Mouse (Mus musculus) heart, embryonic 16.5 days (tissue): ENCODE measurements at regions not wholly inside any gene's neighbourhood (a gene's known extent, or its start where the extent isn't known, plus 50 kb on each side); places are given as distances from the start of the nearest gene placed in this dataset.

Source experiments
- ATAC-seq: fragments of 200-750 bp; cut with Nextera tagmentation; replicated peaks from 2 replicates; pipeline ENCODE4 v1.8.0; 2017; ENCODE audit warnings: moderate number of reproducible peaks; ENCODE audit not compliant: insufficient read depth, low FRiP score; ENCODE audit errors: extremely low read depth
- H3K27ac ChIP-seq: fragments of 300-500 bp; sonication (generic); 2 replicates; pipeline ENCODE4 v1.5.1; 2014; ENCODE audit warnings: mild to moderate bottlenecking, low read length, control low read depth, moderate library complexity
- H3K27me3 ChIP-seq: fragments of 300-500 bp; sonication (generic); 2 replicates; pipeline ENCODE4 v1.6.1; 2014; ENCODE audit warnings: low read length, mixed read lengths; ENCODE audit not compliant: control insufficient read depth, insufficient read depth
- H3K36me3 ChIP-seq: fragments of 300-500 bp; sonication (generic); 2 replicates; pipeline ENCODE4 v1.6.1; 2014; ENCODE audit not compliant: control insufficient read depth, insufficient read depth
- H3K4me1 ChIP-seq: fragments of 300-500 bp; sonication (generic); 2 replicates; pipeline ENCODE4 v1.6.1; 2014; ENCODE audit warnings: low read length, mixed read lengths; ENCODE audit not compliant: control insufficient read depth, insufficient read depth
- H3K4me2 ChIP-seq: fragments of 300-500 bp; sonication (generic); 2 replicates; pipeline ENCODE4 v1.6.1; 2014; ENCODE audit warnings: low read depth, mild to moderate bottlenecking, control low read depth, low read length
- H3K4me3 ChIP-seq: fragments of 300-500 bp; sonication (generic); 2 replicates; pipeline ENCODE4 v1.5.1; 2014; ENCODE audit warnings: mild to moderate bottlenecking, control low read depth, low read length
- H3K9ac ChIP-seq: fragments of 300-500 bp; sonication (generic); 2 replicates; pipeline ENCODE4 v1.6.1; 2014; ENCODE audit warnings: low read length, control low read depth
- H3K9me3 ChIP-seq: fragments of 300-500 bp; sonication (generic); replicated peaks from 2 replicates; pipeline ENCODE4 v1.6.1; 2016; ENCODE audit warnings: low read length; ENCODE audit not compliant: control insufficient read depth
- WGBS: fragments of 180-500 bp; shearing (Covaris S2); extraction: QIAGEN DNeasy Blood & Tissue Kit; methylation state at CpG from one replicate; pipeline ENCODE4 v1.1.7; 2014; 5-methylcytosine and 5-hydroxymethylcytosine counted together

DNA sequence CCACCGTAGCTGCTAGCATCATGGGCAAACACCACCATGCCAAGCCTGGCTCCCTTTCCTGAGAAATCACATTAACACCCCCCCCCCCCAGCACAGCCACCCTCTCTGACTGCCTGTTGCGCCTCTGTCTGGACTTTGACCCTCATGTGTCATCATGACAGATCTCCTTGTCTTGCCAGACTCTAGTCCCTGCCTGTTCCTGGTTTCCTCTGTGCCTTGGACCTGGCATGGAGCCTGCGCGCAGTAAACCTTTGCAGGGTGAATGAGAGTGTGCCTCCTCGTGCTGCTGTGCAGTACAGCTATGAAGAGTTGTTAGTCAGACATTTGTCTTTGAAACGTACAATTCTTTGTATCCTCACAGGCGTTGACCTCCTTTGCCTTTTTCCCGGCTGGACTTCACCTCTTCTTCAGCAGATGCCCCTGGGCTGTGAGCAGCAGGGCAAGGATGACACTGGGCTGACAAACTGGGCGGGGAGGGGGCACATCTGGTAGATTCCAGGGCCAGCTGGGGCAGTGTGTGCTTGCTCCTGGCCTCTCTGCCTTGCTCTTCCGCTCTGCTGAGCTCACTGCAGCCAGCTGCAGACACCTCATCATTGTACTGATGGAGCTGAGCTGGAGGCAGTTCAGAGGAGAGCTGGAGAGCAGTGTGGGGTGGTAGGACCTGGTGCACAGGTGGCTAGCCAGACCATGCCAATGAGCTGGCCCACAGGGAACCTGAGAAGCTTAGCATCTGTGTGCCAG, 134.2 kb upstream of the Pja1 start:
- peaks cover 9% of the 10 kb centered on the region for H3K27me3 ChIP-seq
- no peak overlapping the region for H3K27ac ChIP-seq

DNA sequence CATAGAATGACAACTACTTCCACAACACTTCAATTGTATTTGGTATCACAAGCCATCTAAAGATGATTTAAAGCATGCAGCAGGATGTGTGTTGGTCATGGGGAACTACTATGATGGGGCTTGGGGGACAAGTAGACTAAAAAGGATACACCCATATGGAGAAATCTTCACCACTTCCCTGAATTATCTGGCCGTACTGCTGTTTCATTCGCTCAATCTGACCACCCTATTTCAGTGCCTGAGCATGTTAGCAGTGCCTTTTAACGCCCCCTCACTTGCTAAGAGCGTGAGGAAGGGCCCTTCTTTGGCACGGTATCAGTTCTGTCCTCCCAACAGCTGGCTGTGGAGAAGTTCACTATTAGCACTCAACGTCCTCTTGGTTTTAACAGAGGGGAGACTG, 132.6 kb upstream of the Pja1 start:
- Histone ChIP-seq H3K9ac (no peak overlapping the region), H3K36me3 (no peaks in the 10 kb centered on the region), H3K27ac (no peak overlapping the region), H3K4me1 (no peaks in the 10 kb centered on the region), H3K9me3 (no peaks in the 10 kb centered on the region), H3K4me2 (no peak overlapping the region), H3K27me3 (peaks cover 2% of the 10 kb centered on the region; the same call in 1 of the 2 replicates), H3K4me3 (no peak overlapping the region)
- no peak for ATAC-seq
- 45% methylated on average over 6 of the region's 6 CpGs for WGBS

More for the DNA sequence above, 134.2 kb upstream of the Pja1 start:
- no peak overlapping the region for H3K4me2 ChIP-seq
- H3K36me3 ChIP-seq = no peaks in the 10 kb centered on the region
- 60% methylated on average over 10 of the region's 10 CpGs for WGBS
- H3K9me3 ChIP-seq = no peaks in the 10 kb centered on the region
- no peak overlapping the region for H3K9ac ChIP-seq
- H3K4me1 ChIP-seq = no peaks in the 10 kb centered on the region
- no peak for ATAC-seq
- no peak overlapping the region for H3K4me3 ChIP-seq

DNA sequence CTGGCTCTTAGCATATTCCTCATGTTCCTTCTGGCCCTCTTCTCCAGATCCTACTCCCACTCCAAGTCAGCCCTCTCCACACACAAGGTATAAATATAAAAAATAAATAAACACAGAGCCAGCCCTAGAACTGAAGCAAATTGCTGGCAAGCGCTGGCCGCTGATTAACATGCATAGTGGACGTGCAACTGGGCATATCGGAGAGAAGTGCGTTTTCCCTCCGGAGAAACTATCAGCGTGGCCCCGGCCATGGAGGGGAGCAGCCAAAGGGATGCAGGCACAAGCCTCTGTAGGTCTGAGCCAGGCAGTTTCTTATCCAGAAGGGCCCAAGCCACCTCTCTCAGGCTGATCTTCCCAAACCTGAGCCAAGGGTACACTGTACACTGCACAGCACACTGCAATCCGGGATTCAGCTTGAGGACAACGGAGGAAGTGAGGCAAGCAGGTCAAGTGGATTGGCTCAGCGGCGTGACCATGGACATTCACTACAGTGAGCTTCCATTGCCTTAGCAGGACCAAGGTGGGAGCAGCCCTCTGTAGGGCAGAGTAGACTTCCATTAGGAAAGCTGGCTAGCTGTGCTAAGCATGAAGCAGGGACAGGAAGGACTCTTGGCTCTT, 131.3 kb upstream of the Pja1 start:
- no peak for ATAC-seq
- 77% methylated on average over 12 of the region's 12 CpGs for WGBS

DNA sequence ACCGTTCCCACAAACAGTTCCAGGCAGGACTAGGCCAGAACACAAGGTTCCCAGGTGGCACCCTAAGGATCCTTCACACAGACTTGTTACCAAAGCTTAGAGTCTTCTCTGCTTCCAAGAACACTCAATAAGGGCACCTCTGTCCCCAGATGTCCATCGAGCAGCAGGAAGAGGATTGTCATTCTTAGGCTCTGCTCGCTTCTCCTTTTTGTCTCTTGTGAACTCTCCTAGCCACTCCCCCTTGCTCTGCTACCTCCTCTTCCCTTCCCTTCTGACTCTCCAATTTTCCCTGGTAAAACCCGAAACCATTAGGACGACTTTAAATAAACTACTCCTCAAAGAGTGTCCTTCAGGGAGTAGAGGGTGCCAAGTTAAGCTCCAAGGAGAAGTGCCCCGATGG, 124.4 kb upstream of the Pja1 start:
- Histone ChIP-seq H3K27ac (no peak overlapping the region), H3K9ac (no peak overlapping the region), H3K4me1 (no peaks in the 10 kb centered on the region), H3K9me3 (no peaks in the 10 kb centered on the region), H3K4me2 (no peak overlapping the region), H3K36me3 (no peaks in the 10 kb centered on the region), H3K27me3 (peaks cover 7% of the 10 kb centered on the region), H3K4me3 (no peak overlapping the region)
- WGBS = 73% methylated on average over 6 of the region's 6 CpGs
- no peak for ATAC-seq

More for the DNA sequence above, 131.3 kb upstream of the Pja1 start:
- Histone ChIP-seq H3K4me3 (no peak overlapping the region), H3K9me3 (no peaks in the 10 kb centered on the region), H3K27me3 (peaks cover 2% of the 10 kb centered on the region), H3K27ac (no peak overlapping the region), H3K9ac (no peak overlapping the region), H3K4me1 (no peaks in the 10 kb centered on the region), H3K4me2 (no peak overlapping the region), H3K36me3 (no peaks in the 10 kb centered on the region)

DNA sequence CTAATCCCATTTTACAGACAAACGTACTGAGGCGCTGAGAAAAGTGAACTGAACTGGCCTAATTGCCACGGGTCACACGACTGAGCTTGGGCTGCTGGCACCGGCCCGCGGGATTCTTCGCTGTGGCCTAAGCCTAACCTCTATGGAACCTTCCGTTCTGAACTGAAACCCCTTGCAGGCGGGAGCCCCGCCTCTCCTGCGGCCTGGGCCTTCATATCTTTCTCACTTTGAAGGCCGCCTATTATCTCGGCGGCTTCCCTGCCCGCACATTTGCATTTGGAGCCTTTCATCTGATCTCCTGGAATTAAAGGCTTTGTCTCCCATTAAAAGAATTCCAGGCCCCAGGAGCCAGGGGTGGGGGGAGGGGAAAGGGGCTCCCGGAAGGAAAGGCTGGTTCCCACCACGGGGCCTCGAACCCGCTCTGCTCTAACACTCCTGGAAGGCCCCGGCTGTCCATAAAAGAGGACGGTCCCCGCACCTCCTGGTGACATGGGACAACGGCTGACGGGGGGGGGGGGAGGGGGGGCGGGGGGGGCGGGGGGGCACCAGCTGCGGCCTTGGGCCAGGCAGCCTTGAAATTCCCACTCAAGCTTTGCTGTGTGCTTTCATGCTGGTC, 122.9 kb upstream of the Pja1 start:
- ATAC-seq = no peak
- Histone ChIP-seq H3K9me3 (no peaks in the 10 kb centered on the region), H3K4me1 (no peaks in the 10 kb centered on the region), H3K27me3 (peaks cover 7% of the 10 kb centered on the region), H3K9ac (no peak overlapping the region), H3K4me3 (no peak overlapping the region), H3K27ac (no peak overlapping the region), H3K4me2 (peak overlapping the region; percentile 29), H3K36me3 (no peaks in the 10 kb centered on the region)
- 25% methylated on average over 18 of the region's 28 CpGs for WGBS

DNA sequence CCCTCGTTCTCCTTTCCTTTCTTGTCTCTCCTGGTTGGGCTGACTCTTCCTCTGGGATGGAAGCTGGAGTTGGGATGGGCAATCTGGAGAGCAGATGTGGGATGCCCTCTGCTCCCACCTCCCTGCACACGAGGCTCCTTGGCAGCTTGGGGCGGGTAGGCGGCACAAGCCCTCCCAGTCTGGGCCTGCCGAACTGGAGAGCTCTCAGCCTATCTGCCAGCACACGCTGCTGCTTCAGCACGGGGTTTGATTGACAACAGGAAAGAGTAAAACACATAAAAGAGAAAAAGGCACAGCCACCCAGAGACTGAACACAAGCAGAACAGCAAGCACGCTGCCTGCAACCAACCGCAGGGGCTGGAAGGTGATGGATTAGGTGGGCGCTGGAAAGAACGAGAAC, 121.9 kb upstream of the Pja1 start:
- H3K4me1 ChIP-seq = no peaks in the 10 kb centered on the region
- no peak overlapping the region for H3K9ac ChIP-seq
- ATAC-seq = no peak
- no peak overlapping the region for H3K4me2 ChIP-seq
- peaks cover 7% of the 10 kb centered on the region; the same call in 1 of the 2 replicates for H3K27me3 ChIP-seq
- H3K9me3 ChIP-seq = no peaks in the 10 kb centered on the region
- H3K4me3 ChIP-seq = no peak overlapping the region
- H3K27ac ChIP-seq = no peak overlapping the region
- 56% methylated on average over 11 of the region's 11 CpGs for WGBS
- no peaks in the 10 kb centered on the region for H3K36me3 ChIP-seq

DNA sequence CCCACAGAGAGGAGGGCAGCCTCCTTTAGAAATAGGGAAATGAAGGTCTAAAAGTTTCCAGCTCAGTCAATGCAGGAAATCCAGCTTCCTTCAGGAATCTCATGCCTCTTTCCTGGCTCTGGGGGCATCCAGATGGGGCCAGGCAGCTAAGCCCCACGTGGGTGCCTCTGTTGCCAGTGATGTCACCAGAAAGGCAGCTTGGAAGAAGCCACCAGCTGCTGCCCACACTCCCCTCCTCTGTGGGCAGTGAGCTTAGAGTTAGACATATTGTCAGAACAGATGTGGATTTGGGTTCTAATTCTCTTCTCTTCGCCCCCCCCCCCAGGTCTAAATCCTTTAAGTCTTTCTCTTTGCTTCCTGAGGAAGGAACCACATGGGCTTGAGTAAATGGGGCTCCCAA, 116.2 kb upstream of the Pja1 start:
- Histone ChIP-seq H3K27me3 (peaks cover 6% of the 10 kb centered on the region; the same call in 1 of the 2 replicates), H3K27ac (no peak overlapping the region), H3K36me3 (no peaks in the 10 kb centered on the region), H3K4me1 (no peaks in the 10 kb centered on the region), H3K4me2 (no peak overlapping the region), H3K4me3 (no peak overlapping the region), H3K9ac (no peak overlapping the region), H3K9me3 (0 out of 2 replicates have a peak, but pooled peaks cover 2% of the 10 kb centered on the region)
- no peak for ATAC-seq
- 37% methylated on average over 2 of the region's 2 CpGs for WGBS

DNA sequence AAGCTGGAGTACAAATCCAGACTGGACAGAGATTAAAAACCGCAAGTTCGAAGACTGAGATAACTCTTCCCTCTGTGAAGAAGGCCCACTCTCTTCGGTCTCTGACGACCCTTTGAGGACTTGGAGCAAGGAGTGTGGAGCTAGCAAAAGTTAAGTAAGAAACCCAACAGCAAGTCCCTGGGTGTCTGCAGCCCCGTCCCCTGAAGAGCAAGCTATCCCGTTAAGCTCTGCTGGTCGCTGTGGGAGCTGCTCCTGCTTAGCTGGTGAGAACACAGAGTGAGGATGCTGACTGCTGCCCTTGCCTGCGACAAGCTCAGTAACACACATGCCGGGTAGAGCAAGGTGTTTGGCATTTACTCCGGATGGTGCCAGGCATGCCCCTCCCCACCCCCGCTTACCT, 115.2 kb upstream of the Pja1 start:
- Histone ChIP-seq H3K9ac (no peak overlapping the region), H3K27ac (no peak overlapping the region), H3K9me3 (0 out of 2 replicates have a peak, but pooled peaks cover 2% of the 10 kb centered on the region), H3K4me3 (no peak overlapping the region), H3K27me3 (peaks cover 2% of the 10 kb centered on the region; the same call in 1 of the 2 replicates), H3K36me3 (no peaks in the 10 kb centered on the region), H3K4me1 (no peaks in the 10 kb centered on the region), H3K4me2 (no peak overlapping the region)
- WGBS = 63% methylated on average over 11 of the region's 11 CpGs
- no peak for ATAC-seq

DNA sequence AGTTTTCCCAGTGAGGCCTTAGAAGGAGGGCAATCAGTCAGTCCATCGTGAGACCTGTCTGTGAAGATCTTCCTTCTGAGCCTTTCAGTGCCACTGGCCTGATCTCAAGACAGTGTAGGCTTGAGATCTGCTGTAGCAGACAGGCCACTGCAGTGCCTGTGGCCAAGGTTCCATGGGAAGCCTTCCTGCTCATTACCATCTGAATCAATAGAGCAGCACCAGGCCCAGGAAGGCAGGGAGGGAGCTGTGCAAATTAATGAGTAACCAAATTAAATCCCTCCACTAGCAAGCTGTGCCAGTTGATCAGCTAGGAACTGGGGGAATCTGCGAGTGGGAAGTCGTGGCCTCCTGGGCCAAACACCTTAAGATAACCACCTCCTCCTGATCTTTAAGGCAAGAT, 114.6 kb upstream of the Pja1 start:
- Histone ChIP-seq H3K36me3 (no peaks in the 10 kb centered on the region), H3K9ac (no peak overlapping the region), H3K4me1 (no peaks in the 10 kb centered on the region), H3K4me3 (no peak overlapping the region), H3K4me2 (no peak overlapping the region), H3K27me3 (peaks cover 2% of the 10 kb centered on the region; the same call in 1 of the 2 replicates), H3K9me3 (0 out of 2 replicates have a peak, but pooled peaks cover 2% of the 10 kb centered on the region), H3K27ac (no peak overlapping the region)
- ATAC-seq = no peak
- WGBS = 44% methylated on average over 3 of the region's 3 CpGs
